Mouse (Mus musculus) C2C12 (cell line): ENCODE results near the gene Kif16b.

ENCODE experiments used
- CTCF ChIP-seq: IDR thresholded peaks from one replicate; pipeline ENCODE4 v1.5.1; 2011; ENCODE audit not compliant: control insufficient read depth, insufficient read depth, insufficient read length
- MAX ChIP-seq: IDR thresholded peaks from one replicate; pipeline ENCODE4 v1.6.1; 2011; ENCODE audit warnings: mild to moderate bottlenecking, control low read depth
- MYOD1 ChIP-seq: IDR thresholded peaks from one replicate; pipeline ENCODE4 v1.6.1; 2011; ENCODE audit warnings: low read depth; ENCODE audit not compliant: control insufficient read depth, insufficient read length
- MYOG ChIP-seq: IDR thresholded peaks from one replicate; pipeline ENCODE4 v1.6.1; 2011; ENCODE audit not compliant: control insufficient read depth, insufficient read length; ENCODE audit errors: extremely low read depth
- USF1 ChIP-seq: IDR thresholded peaks from one replicate; pipeline ENCODE4 v1.6.1; 2011; ENCODE audit warnings: low read depth, mild to moderate bottlenecking, control low read depth, moderate library complexity

GRCm38 (mm10) chr2:142694936-142695331, 206.4 kb downstream of the Kif16b start:
- TF ChIP-seq CTCF (no peak), USF1 (no peak), MAX (no peak), MYOG (no peak), MYOD1 (no peak)
